Mouse (Mus musculus) lung, postnatal 0 days (tissue): Measurements from ENCODE around the gene Tm4sf1.

Experiments
- CTCF ChIP-seq: IDR thresholded peaks from 2 replicates; pipeline ENCODE4 v1.5.1; 2016; ENCODE audit warnings: antibody characterized with exemption, mild to moderate bottlenecking
- EP300 ChIP-seq: IDR thresholded peaks from 2 replicates; pipeline ENCODE4 v1.6.1; 2016; ENCODE audit warnings: antibody characterized with exemption, mild to moderate bottlenecking, control low read depth

DNA sequence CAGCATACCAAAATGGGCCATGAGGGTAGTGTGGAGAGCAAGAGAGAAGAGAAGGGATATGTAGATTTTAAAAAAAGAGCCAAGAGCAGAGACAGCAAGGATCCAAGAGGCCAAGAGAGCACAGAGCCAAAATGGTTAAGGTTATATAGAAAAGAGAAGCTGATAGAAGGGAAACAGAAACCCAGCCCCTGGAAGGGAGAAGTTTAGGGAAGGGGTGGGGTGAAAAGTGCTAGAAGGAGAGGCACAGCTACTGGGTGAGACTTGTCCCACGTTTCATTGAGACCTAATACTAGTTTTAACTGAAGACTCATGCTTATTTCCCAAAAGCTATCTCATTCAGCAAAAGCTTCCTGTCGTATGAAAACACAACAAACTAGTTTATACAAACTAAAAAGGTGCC, 56.5 kb downstream of the Tm4sf1 start:
- TF ChIP-seq CTCF, result no peak
- no peak for TF ChIP-seq EP300
